Mouse (Mus musculus): ENCODE results near the gene Slc1a2.
A peak's percentile ranks its signal among the peaks of the same experiment; 100 is the strongest.

Slc1a2 gene

DNA sequence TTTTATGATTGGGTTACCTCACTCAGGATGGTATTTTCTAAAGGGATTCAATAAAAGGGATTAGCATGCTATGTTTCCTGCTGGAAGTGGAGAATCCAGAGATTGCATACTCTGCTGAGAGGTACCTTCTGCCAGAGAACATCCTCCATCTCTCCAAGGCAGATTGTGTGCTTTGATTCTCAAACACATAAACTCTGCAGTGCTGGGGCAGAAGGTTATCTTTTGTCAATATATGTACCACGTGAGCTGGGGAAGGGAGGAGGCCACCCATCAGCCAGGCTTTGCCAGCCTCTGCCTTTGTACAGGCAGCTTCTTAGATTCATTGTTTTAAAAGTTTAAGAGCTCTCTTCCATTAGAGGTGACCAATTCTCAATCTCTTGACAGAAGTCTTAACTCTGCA is 57.3 kb downstream of the Slc1a2 start:
- DNase-seq, result no peak

DNA sequence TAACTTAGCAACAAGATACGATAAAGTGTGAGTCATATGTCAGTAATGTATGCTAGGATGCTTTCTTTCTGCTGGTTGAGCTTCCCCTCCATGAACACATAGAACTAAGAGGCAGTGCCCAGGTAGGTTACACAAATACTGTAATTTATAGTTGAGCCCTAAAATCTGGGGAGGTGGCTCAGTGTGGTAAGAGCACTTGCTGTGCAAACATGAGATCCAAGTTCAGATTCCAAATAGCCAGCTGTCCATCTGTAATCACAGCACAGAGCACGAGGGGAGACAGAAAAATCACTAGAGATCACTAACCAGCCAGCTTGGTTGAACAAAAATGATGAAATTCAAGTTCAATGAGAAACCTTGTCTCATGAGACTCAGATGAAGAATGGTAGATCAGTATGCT is 63.4 kb downstream of the Slc1a2 start:
- no peak for DNase-seq

GRCm38 (mm10) chr2:102725054-102725453 is 66.6 kb downstream of the Slc1a2 start:
- no peak for DNase-seq

DNA sequence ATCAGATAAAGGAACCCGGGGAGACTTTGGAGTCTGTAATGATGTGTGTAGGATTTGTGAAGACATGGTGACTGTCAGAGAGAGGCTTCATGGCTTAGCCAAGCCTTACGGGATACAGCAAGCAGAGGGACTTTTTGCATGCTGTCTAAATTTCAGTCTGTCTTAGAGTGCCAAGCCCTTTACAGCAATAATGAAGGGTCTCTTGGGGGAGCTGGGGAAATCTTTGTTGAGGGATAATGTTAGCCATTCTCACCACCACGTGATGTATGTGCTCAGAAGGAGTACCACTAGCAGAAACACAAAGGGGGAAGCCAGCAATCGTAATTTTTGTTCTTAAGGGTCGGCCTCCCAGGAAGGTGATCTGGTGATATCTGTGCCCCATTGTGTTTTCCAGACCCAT is 71.9 kb downstream of the Slc1a2 start:
- DNase-seq, result no peak

GRCm38 (mm10) chr2:102730788-102731187 is 72.3 kb downstream of the Slc1a2 start:
- DNase-seq, result no peak

DNA sequence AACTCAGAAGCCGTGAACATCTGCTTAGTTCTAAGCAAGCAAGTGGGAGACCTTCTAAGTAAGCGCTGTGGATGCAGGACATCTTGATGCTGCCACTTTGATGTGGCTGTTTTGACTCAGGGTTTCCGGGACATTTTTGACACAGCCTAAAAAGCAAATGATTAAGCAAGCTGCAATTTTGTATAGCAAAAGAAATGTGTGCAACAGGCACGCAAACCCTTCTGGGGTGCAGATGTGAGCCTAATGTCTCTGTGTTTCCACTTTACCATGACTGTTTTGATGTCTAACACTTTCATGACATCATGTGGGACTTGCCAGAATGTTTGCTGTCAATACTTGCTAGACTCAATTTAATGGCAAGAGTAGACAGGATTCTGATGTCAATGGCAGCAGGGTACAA is 74.7 kb downstream of the Slc1a2 start:
- peak in 1 of 2 experiments; percentile 19 for DNase-seq

DNA sequence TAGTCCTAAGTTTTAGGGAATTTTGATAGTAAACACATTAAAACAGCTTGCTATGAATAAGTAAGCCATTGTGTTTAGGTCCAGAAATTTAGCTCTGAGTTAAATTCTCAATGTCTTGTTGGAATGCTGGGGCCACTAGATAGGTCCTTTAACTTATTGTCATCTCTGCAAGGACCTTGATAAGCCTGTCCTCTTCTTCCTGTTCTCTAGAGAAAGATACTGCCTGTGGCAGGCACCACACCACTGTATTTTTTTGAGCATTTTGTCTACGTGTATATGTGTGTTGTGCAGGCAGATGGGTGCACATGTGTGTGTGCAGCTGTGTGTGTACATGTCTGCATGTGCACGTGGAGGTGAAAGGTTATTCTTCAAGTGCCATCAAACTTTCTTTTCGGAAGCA is 75.6 kb downstream of the Slc1a2 start:
- DNase-seq, result no peak

GRCm38 (mm10) chr2:102735031-102735430 is 76.6 kb downstream of the Slc1a2 start:
- no peak for DNase-seq

DNA sequence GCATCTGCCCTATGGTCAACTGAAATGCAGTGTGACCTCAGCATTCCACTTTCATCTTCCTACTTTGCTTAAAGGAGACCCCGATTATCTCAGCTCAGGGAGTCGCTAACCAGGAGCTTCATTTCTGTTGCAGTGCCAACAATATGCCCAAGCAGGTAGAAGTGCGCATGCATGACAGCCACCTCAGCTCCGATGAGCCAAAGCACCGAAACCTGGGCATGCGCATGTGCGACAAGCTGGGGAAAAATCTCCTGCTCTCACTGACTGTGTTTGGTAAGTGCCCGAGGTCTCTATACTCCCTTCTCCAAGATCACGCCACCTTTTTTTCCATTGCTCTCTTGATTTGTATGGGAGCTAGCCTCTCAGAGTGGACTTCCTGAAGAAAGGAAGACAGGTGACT is 77.4 kb downstream of the Slc1a2 start:
- DNase-seq, result no peak

- DNase-seq, result no peak
Observed at GRCm38 (mm10) chr2:102736490-102736889, 78.0 kb downstream of the Slc1a2 start.

- DNase-seq, result no peak
Observed at GRCm38 (mm10) chr2:102738852-102739251, 80.4 kb downstream of the Slc1a2 start.

GRCm38 (mm10) chr2:102742685-102743084 is 84.2 kb downstream of the Slc1a2 start:
- DNase-seq, result no peak

- DNase-seq, result peak; percentile 44 to 48
Observed at GRCm38 (mm10) chr2:102743918-102744696, 85.6 kb downstream of the Slc1a2 start.

DNA sequence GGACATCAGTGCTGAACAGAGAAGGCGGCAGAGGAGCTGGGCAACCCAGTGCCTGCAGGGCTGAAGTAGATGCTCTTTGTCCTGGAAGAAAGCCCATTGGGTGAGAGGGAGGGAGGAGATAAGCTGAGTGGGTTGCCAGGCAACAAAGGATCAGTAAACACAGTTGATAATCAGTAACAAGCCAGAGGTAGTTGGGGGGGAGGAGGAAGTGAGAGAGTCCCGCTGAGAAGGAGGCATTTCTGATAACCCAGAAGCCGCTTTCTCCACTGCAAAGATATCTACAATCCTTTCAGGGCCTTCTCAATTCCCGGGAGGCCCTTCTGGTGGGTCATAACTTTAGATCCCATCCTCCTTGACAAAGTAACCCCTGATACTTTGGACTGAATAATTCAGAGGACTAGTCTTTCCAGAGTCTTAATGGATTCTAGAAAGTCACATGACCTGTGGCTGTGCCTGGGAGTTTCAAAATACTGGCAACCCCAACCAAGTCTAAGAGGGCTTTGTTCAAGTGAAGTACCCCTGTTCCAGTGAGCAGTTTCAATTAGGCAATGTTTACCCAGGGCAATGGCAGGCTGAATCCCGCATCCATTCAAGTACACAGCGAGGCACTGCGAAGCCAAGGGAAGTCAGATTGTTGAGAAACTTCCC is 86.9 kb downstream of the Slc1a2 start:
- no peak for DNase-seq

GRCm38 (mm10) chr2:102747758-102748157 is 89.3 kb downstream of the Slc1a2 start:
- DNase-seq, result no peak

DNA sequence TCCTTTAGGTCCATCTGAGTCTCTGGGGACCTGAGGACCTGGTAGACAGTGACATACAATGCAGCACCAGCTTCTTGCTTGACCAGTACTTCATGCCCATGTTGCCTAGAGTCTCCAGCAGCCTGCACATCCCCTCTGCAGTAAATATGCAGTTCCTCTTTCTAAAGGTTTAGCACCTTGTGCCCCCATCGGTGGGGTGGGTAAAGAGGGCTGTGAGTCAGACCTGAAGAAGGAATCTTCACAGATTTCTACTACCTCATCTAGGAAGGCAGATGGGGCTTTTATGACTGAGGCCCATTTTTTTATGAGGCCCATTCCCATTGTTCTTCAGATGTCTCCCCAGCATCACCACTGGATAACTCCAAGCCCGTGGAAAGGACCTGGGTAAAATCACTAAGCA is 91.5 kb downstream of the Slc1a2 start:
- no peak for DNase-seq

DNA sequence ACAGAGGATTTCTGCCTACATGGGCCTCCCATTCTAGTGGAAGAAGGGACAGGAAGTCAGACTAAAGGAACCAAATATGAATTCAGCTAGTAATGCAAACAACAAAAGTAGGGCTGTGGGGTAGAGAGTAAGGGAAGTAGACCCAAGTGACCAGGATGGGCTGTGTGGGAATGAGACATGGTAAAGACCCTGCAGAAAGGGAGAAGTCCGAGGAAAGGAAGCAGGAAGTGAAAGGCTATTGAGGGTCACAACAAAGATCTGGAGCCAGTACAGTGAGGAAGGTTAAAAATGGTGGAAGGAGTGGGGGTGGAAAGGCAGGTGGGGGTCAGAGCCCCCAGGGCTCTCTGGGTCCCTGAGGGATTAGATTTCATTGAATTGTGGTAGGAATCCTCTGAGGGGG is 93.4 kb downstream of the Slc1a2 start:
- no peak for DNase-seq

DNA sequence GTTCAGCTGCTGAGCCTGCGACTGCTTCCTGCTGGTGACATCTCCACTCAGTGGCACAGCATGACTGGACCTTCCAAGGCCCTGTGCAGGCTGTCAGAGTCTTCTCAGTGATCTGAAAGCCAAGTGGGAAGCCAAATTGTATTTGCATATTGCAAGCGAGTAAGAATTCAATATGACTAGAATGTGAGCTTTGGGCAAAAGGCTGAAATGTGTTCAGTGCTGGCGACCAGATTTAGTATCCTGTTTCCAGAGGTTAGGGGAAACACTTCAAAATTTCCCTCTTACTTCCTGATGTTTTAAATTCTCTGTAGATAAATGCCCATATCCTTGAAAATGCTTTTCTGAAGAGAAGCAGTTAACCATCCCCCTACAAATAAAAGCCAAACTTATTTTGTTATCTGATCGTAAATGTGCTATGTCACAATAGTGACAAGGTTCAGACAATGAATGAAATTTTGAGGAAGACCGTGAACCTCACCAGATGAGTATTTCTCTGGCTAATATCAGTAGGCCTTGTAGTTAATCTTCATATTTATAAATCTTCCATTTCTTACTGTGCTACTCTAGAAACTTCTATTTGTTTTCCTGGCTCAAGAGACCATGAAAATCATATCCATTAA is 98.9 kb downstream of the Slc1a2 start:
- no peak for DNase-seq

DNA sequence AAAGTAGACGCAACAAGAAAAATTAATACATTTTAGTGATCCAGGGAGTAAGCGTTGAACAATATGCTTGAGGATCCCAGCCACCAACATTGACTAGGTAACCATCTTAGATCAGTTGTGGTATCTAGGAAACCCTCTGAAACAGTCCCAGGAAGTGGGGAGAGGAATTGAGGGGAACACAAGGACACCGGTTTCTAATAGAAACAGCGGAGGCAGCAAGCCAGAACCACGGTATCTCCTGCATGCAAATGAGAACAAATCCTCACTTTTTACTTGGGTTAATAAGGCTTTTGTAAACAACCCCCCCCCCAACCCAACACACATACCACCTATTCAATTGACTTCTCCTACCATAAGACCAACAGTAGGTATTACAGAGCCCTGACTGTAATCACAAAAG is 101.0 kb downstream of the Slc1a2 start:
- no peak for DNase-seq

DNA sequence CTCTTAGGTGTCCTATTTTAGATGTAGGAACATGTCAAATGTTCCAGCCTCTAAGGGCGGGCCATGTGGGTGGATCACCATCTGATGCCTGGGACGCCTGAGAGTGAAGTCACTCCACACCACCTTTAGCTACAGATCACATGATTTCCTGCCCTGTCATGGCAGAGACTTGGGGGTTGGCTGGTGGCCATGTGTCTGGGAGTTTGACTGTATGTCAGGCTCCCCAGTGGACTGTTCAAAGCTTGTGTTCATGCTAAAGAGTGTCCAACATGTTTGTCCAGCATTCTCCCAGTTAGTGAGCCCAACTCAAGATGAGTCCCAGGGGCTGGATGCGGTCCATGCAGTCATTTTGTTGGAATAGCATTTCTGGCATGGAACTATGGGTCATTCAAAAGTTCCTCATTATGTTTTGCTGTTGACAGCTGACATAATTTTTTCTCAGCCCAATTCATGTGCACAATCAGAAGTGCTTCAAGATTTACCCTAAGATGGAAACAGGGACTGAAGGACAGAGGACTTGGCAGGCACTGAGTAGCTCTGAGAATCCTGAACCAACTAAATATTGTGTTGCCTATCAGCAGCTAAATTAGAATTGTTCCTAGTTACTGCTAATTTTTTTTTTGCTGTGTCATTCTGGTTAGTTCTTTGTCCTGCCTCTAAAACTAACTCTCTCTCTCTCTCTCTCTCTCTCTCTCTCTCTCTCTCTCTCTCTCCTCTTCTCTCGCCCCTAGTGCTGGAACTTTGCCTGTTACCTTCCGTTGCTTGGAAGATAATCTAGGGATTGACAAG is 102.0 kb downstream of the Slc1a2 start:
- no peak for DNase-seq

DNA sequence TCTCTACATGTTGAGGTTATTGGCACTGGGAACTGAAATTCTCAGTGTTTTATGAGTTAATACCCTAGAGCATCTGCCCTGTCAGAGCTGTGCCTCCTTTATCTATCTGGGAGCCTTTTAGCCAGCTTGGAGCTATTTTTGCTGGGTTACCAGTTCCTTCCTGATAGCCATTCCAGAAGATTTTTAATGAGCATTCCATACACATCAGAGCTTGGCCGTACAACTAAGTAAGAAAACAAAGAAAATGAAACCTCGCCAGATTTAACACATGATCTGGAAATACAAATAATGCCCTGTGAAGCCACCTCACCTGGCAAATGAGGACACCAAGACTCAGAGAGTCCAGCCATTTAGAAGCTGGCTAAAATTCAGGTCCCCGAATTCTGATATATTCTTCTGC is 104.7 kb downstream of the Slc1a2 start:
- no peak for DNase-seq

- no peak for DNase-seq
Observed at GRCm38 (mm10) chr2:102763991-102764390, 105.5 kb downstream of the Slc1a2 start.
